Mouse (Mus musculus) MEL (cell line): Measurements from ENCODE around the gene Clec2e.

Experiments
- CHD1 ChIP-seq: IDR thresholded peaks from 2 replicates; pipeline ENCODE4 v1.6.1; 2012; ENCODE audit warnings: low read depth, mild to moderate bottlenecking, inconsistent platforms, low read length, improper control_type of control experiment
- CTCF ChIP-seq, 3 experiments: IDR thresholded peaks in 2 of 3; conservative IDR thresholded peaks in 1 of 3; 2 replicates each; pipeline ENCODE4 v1.5.1; 2011 to 2012; ENCODE audit warnings: low read length in 3 of 3, low read depth in 2 of 3, mild to moderate bottlenecking in 2 of 3, improper control_type of control experiment in 1 of 3, inconsistent platforms in 1 of 3, mixed read lengths in 1 of 3, moderate library complexity in 1 of 3; ENCODE audit not compliant: control insufficient read depth in 1 of 3, insufficient read depth in 1 of 3, poor library complexity in 1 of 3, severe bottlenecking in 1 of 3
- ELF1 ChIP-seq: IDR thresholded peaks from 2 replicates; pipeline ENCODE4 v1.6.1; 2014; ENCODE audit warnings: low read depth, mild to moderate bottlenecking, inconsistent platforms, low read length, improper control_type of control experiment, moderate library complexity
- EP300 ChIP-seq, 2 experiments: IDR thresholded peaks; 2 replicates each; pipeline ENCODE4 v1.6.1; 2011; ENCODE audit warnings: improper control_type of control experiment in 2 of 2, low read length in 2 of 2, low read depth in 1 of 2, mild to moderate bottlenecking in 1 of 2
- ETS1 ChIP-seq: IDR thresholded peaks from 2 replicates; pipeline ENCODE4 v1.6.1; 2012; ENCODE audit warnings: low read depth, mild to moderate bottlenecking, inconsistent platforms, low read length, improper control_type of control experiment, moderate library complexity
- GABPA ChIP-seq: IDR thresholded peaks from 2 replicates; pipeline ENCODE4 v1.6.1; 2012; ENCODE audit warnings: low read depth, mild to moderate bottlenecking, inconsistent platforms, low read length, improper control_type of control experiment, moderate library complexity
- KAT2A ChIP-seq: conservative IDR thresholded peaks from 2 replicates; pipeline ENCODE4 v1.6.1; 2012; ENCODE audit warnings: low read depth, low read length, improper control_type of control experiment, inconsistent platforms
- MAX ChIP-seq: IDR thresholded peaks from 2 replicates; pipeline ENCODE4 v1.6.1; 2011; ENCODE audit warnings: low read length, improper control_type of control experiment
- SIN3A ChIP-seq: IDR thresholded peaks from 2 replicates; pipeline ENCODE4 v1.6.1; 2012; ENCODE audit warnings: low read length, improper control_type of control experiment, inconsistent platforms
- UBTF ChIP-seq: IDR thresholded peaks from 2 replicates; pipeline ENCODE4 v1.6.1; 2012; ENCODE audit warnings: low read depth, mild to moderate bottlenecking, inconsistent platforms, low read length, improper control_type of control experiment, moderate library complexity, borderline replicate concordance; ENCODE audit not compliant: insufficient read depth
- USF2 ChIP-seq, 2 experiments: IDR thresholded peaks; 2 replicates each; pipeline ENCODE4 v1.6.1; 2011 to 2012; ENCODE audit warnings: improper control_type of control experiment in 2 of 2, low read length in 2 of 2, borderline replicate concordance in 1 of 2, inconsistent platforms in 1 of 2, low read depth in 1 of 2, mild to moderate bottlenecking in 1 of 2; ENCODE audit not compliant: insufficient read depth in 1 of 2

GRCm38 (mm10) chr6:129051086-129051485 is 49.6 kb downstream of the Clec2e start:
- TF ChIP-seq CHD1 (no peak), USF2 (IDR thresholded peaks at IDR 0.05; ENCODE audit: borderline replicate concordance in 1 of 2, insufficient read depth in 1 of 2, low read depth in 1 of 2, low read length in 2 of 2) (no peak), CTCF (IDR thresholded peaks at IDR 0.05 in 2 of 3, conservative IDR thresholded peaks at IDR 0.05 in 1 of 3; ENCODE audit: control insufficient read depth in 1 of 3, insufficient read depth in 1 of 3, low read depth in 2 of 3, low read length in 3 of 3, poor library complexity in 1 of 3, severe bottlenecking in 1 of 3) (no peak), UBTF (no peak), SIN3A (0 out of 2 replicates have a peak, but pooled peaks have one; percentile 40), ELF1 (no peak), EP300 (IDR thresholded peaks at IDR 0.05; ENCODE audit: low read depth in 1 of 2, low read length in 2 of 2) (peak; percentile 61 to 72), ETS1 (peak; percentile 49), GABPA (no peak), MAX (0 out of 2 replicates have a peak, but pooled peaks have one; percentile 21), KAT2A (no peak)
